Mouse (Mus musculus) telencephalon, adult 2 months (tissue): ENCODE results near the gene Gkap1.

Experiments used
- DNase-seq: peaks from one replicate; pipeline ENCODE4 v3.0.0-alpha.2; 2011; ENCODE audit warnings: low read depth, low spot score

The Gkap1 gene

DNA sequence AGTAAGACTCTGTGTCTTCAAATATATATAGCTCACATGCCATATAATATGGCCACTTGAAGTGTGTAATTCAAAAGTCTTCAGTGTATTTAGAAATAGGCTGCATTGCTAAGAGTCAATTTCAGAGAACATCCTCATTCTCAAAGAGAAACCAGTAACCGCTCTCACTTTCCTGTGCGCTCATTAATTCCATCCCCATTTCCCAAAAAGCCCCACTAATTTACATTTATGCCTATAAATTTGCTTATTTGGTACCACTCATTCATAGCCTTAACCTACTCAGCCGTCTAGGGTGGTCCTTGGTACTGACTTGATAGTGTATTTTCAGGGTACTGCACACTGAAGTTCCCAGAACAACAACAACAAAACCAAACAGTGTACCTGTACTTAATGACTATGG, 73.6 kb downstream of the Gkap1 start:
- no peak for DNase-seq

DNA sequence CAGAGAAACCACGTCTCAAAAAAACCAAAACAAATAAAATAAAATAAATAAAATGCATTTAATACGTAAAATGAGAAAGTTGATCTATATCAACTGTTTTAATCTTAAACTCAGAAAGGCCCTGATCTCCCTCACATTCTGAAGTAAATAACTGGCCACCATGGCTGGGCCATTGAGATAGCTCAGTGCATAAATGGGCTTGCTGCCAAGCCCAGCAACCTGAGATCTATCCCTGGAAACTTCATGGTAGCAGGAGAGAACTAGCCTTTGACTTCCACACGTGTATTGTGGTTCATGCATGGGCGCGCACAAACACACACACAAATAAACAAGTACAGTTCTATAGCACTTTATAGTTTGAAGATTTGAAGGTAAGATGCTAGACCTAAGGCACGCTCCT, 74.2 kb downstream of the Gkap1 start:
- no peak for DNase-seq

DNA sequence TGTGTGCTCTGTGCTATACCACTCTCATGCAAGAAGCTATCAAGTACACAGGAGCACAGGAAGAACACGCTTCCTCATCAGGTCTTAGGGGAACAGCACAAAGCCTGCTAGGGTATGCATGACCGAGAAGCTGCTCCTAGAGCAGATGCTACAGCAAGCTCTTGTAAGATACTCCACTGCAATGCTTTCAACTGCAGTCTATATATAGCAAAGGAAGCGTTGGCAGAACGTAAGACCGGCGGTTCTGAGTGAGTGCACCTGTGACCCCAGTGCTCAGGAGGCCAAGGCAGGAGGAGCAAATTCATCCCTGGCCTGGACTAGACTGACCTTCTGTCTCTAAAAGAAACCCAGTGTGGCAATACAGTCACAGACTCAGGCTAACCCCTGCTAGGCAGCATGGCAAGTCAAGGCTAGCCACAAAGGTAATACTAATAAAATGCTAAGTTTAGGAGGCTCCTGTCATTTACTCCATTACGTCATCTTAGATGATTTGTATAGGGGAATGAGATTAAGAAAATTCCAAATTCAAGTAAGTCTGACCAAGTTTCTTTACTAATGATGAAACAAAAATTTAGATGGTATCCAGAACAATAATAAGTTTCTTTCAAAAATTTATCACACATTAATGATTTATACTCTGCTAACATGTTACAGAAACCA, 77.4 kb downstream of the Gkap1 start:
- DNase-seq: no peak

DNA sequence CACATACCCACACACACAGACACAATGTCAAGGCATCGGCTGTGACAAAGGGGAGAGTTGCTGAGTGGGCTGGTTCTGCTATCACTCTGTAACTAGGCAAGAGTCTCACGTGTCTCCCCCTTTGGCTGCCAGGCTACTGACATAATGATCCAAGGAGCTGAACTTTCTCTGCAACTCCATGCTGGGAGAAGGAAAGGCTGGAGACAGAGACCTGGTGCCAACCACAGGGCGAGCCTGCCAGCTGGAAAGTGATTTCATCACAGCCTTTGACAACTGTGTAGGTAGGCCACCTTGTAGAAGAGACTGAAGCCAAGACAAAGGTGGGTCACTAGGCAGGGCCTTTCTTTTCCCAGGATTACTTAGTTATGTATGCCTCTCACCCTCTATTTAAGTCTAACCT, 78.3 kb downstream of the Gkap1 start:
- no peak for DNase-seq

DNA sequence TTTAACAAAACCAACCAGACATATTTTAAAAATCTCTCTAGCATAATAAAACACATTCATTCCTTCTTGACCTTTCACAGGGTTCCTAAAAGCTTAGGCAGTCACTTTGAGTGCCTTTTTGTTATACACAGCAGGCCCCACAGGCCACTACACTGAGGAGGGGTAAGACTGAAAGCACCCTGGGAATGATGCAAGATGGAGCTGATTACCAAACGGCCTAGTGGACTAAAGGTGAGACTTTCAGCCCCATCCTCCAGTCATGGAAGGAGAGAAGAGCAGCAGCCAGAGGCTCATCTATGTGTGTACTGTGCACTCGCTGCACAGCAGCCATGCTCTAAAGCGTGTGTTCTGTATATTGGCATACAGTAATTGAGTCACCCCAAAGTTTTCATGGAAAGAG, 80.6 kb downstream of the Gkap1 start:
- no peak for DNase-seq

DNA sequence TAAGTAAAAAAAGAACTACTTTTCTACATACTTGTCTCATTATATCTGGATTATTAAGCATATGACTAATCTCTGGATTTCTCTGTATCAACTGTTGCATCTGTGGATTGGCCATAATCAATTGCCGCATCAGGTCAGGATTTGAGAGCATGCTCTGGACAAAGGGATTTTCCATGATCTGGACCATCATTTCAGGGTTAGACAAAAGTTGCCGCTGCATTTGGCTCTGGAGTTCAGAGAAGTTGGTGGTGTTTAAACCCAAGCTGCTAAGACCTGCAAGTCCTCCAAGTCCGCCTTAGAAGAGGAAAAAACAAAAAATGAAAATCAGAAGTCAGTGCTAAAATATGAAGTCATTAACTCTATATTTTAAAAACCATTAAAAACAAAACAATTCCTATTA, 82.3 kb downstream of the Gkap1 start:
- no peak for DNase-seq

DNA sequence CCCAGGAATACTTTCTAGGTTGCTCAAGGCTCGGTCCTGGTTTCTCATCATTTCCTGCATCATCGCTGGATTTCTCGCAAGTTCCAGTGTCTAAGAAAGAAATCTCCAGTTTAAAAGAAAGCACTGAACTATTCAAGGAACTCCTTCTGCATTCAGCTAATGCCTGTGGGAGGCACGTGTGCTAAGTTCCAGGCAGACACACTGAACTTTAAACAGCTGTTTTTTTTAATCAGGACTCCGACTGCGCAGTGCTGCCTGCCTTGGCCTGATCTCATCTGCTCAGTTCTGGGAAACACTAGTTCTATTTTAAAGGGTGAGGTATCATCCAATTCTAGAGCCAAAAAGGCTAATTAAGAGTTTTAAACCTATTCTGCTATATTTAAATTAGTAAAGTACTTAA, 83.4 kb downstream of the Gkap1 start:
- DNase-seq: peak; percentile 56

DNA sequence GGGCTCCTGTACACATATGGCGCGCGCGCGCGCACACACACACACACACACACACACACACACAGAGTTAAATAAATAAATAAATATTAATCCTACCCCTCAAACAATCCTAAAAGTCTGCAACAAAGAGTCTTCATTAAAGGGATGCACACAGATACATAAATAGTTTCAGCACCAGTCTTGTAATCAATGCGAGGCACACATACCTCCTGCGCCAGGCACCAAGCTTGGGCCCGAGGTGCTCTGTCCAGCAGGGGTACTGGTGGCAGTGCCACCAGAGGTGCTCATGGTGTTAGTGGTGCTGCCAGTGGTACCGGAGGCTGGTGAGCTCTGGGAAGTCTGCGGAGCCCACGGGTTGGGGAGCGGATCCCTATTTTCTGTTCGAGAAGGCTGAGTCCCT, 84.0 kb downstream of the Gkap1 start:
- DNase-seq: no peak

DNA sequence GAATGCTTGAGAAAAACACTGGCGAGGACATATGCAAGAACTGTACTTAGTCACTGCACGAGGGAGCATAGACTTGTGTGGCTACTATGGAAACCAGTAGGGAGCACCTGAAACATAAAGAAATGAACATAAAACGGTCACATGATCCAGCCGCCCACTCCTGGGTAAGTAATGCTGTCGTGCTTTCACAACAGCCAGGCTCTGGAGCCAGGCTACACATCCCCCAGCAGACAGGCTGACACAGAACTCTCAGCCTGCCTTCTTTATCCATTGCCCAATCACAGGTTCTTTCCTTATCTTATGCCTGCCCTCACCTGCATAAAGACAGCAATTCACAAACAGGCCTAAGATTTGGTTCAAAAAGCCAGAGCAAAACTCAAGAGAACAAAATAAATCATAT, 86.0 kb downstream of the Gkap1 start:
- peak; percentile 51 for DNase-seq

DNA sequence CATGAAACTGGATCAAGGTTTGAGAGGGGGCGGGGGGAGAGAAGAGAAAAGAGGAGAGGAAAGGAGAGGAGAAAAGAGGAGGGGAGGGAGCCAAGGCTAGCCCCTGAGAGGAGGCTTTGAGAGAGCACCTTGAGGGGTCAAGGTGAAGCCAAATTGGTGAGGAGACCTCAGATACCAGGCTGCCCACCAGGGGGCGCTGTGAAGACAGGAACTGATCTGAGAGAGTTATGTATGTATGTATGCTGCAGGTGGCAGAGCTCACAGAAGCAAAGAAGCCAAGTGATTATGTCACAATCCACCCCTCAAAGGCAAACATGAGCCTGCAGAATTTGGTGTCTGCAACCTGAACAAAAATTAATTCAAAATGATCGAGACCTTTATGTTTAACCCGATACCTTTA, 87.1 kb downstream of the Gkap1 start:
- peak; percentile 68 for DNase-seq

DNA sequence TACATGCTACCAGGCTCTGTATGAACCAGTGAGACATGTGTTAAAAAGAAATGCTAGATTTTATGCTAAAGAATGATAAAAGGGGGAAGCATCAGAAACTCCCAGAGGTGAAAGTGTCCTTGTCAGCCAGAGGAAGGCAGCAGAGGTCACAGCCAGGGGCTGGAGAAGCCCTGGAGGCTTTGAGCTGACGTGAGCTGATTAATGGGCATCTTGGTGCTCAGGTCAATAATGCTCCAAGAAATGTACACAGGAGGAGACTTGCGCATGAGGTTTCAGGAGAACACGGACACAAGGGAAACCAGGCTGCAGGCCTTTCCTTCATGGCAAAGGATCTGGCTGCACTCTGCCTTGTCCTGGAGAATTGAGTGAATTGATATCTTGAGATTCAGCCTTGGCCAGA, 87.7 kb downstream of the Gkap1 start:
- no peak for DNase-seq

DNA sequence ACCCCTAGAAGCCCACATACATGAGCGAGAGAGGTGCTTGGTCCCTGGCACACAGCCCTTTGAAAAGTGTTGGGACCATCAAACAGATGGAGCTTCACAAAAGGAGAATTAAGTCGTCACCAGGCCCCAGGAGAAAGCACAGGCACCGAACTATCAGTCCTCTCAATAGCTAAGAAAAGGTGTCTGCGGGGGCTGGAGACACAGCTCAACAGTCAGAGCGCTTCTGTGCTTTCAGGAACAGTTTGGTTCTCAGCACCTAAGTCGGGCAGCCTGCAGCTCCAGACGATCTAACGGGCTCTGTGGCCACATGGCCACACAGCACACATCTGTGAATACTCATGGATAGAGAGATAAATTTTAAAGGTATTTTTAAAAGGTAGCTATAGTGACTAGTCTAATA, 89.2 kb downstream of the Gkap1 start:
- peak; percentile 27 for DNase-seq

DNA sequence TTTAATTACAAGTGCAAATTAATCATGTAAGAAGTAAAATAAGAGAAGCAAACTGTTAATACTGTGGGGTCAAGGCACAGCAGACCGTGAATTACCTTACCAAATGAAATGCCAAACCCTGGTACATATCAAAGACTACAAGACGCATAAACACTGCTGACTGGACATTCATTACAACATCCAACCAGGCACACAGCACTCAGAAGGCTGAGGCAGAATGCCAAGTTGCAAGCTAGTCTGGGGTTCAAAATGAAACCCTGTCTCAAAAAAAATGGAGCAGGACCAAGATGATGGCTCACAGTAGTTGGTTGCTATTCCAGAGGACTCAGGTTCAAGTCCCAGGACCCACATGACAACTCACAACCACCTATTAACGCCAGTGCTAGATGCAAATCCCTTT, 91.4 kb downstream of the Gkap1 start:
- DNase-seq: no peak
